Mouse (Mus musculus) heart, adult 11 months (tissue): ENCODE measurements around the gene Ppm1h.
A peak's percentile ranks its signal among the peaks of the same experiment; 100 is the strongest.

Experiments
- DNase-seq: peaks from one replicate; pipeline ENCODE4 v3.0.0; 2022

Gene Ppm1h

GRCm38 (mm10) chr10:122678541-122679436 is at the start of gene Ppm1h:
Gene Ppm1h, plus strand, starts transcription at chr10:122678762.
- DNase-seq, result peak; percentile 99

GRCm38 (mm10) chr10:122629003-122629402 is 49.6 kb upstream of the Ppm1h start:
- DNase-seq, result no peak

GRCm38 (mm10) chr10:122639879-122640278 is 38.7 kb upstream of the Ppm1h start:
- DNase-seq, result no peak

- no peak for DNase-seq
Observed at GRCm38 (mm10) chr10:122641263-122641795, 37.2 kb upstream of the Ppm1h start.

- no peak for DNase-seq
Observed at GRCm38 (mm10) chr10:122642125-122642524, 36.4 kb upstream of the Ppm1h start.

- no peak for DNase-seq
Observed at GRCm38 (mm10) chr10:122651932-122652331, 26.6 kb upstream of the Ppm1h start.

GRCm38 (mm10) chr10:122652578-122652977 is 26.0 kb upstream of the Ppm1h start:
- DNase-seq, result no peak

GRCm38 (mm10) chr10:122665652-122666051 is 12.9 kb upstream of the Ppm1h start:
- no peak for DNase-seq

GRCm38 (mm10) chr10:122671253-122671652 is 7.3 kb upstream of the Ppm1h start:
- no peak for DNase-seq

- no peak for DNase-seq
Observed at GRCm38 (mm10) chr10:122672044-122672443, 6.5 kb upstream of the Ppm1h start.

- peak; percentile 91 for DNase-seq
Observed at GRCm38 (mm10) chr10:122679437-122680045, 979 bp downstream of the Ppm1h start.

- DNase-seq, result peak; percentile 93
Observed at GRCm38 (mm10) chr10:122680387-122681084, 2.0 kb downstream of the Ppm1h start.

GRCm38 (mm10) chr10:122681085-122681408 is 2.5 kb downstream of the Ppm1h start:
- DNase-seq, result peak; percentile 31

- DNase-seq, result peak; percentile 59
Observed at GRCm38 (mm10) chr10:122683819-122684330, 5.3 kb downstream of the Ppm1h start.

GRCm38 (mm10) chr10:122685297-122685696 is 6.7 kb downstream of the Ppm1h start:
- no peak for DNase-seq

GRCm38 (mm10) chr10:122685836-122686531 is 7.4 kb downstream of the Ppm1h start:
- peak; percentile 64 for DNase-seq

- DNase-seq, result no peak
Observed at GRCm38 (mm10) chr10:122690698-122691097, 12.1 kb downstream of the Ppm1h start.

GRCm38 (mm10) chr10:122693158-122693777 is 14.7 kb downstream of the Ppm1h start:
- no peak for DNase-seq

- DNase-seq, result no peak
Observed at GRCm38 (mm10) chr10:122693911-122694618, 15.5 kb downstream of the Ppm1h start.

- DNase-seq, result no peak
Observed at GRCm38 (mm10) chr10:122696335-122696734, 17.8 kb downstream of the Ppm1h start.

- DNase-seq, result no peak
Observed at GRCm38 (mm10) chr10:122698347-122698746, 19.8 kb downstream of the Ppm1h start.
